Mouse (Mus musculus): ENCODE measurements around the gene Wwox.

Wwox gene

GRCm38 (mm10) chr8:114877234-114877633 lies 437.8 kb downstream of the Wwox start:
- no peak for DNase-seq

GRCm38 (mm10) chr8:114878449-114879276 lies 439.2 kb downstream of the Wwox start:
- peak; percentile 73 for DNase-seq

- no peak for DNase-seq
Measured at GRCm38 (mm10) chr8:114879277-114879568, 439.8 kb downstream of the Wwox start.

GRCm38 (mm10) chr8:114879678-114880077 lies 440.2 kb downstream of the Wwox start:
- peak; percentile 81 for DNase-seq

GRCm38 (mm10) chr8:114880475-114881135 lies 441.1 kb downstream of the Wwox start:
- no peak for DNase-seq

- peak; percentile 51 for DNase-seq
Measured at GRCm38 (mm10) chr8:114881891-114882401, 442.5 kb downstream of the Wwox start.

- no peak for DNase-seq
Measured at GRCm38 (mm10) chr8:114882504-114882903, 443.0 kb downstream of the Wwox start.

- DNase-seq: no peak
Measured at GRCm38 (mm10) chr8:114882936-114883606, 443.6 kb downstream of the Wwox start.

- peak; percentile 34 for DNase-seq
Measured at GRCm38 (mm10) chr8:114883967-114884366, 444.5 kb downstream of the Wwox start.

GRCm38 (mm10) chr8:114885026-114885592 lies 445.7 kb downstream of the Wwox start:
- DNase-seq: no peak

GRCm38 (mm10) chr8:114888388-114888787 lies 448.9 kb downstream of the Wwox start:
- no peak for DNase-seq

GRCm38 (mm10) chr8:114889578-114890374 lies 450.3 kb downstream of the Wwox start:
- DNase-seq: no peak

GRCm38 (mm10) chr8:114890478-114890877 lies 451.0 kb downstream of the Wwox start:
- no peak for DNase-seq

GRCm38 (mm10) chr8:114891252-114891651 lies 451.8 kb downstream of the Wwox start:
- no peak for DNase-seq

GRCm38 (mm10) chr8:114897432-114897831 lies 458.0 kb downstream of the Wwox start:
- no peak for DNase-seq

GRCm38 (mm10) chr8:114899157-114899556 lies 459.7 kb downstream of the Wwox start:
- no peak for DNase-seq

- no peak for DNase-seq
Measured at GRCm38 (mm10) chr8:114902584-114902983, 463.1 kb downstream of the Wwox start.

- DNase-seq: no peak
Measured at GRCm38 (mm10) chr8:114908086-114908485, 468.6 kb downstream of the Wwox start.

- DNase-seq: no peak
Measured at GRCm38 (mm10) chr8:114908589-114908988, 469.1 kb downstream of the Wwox start.

- DNase-seq: no peak
Measured at GRCm38 (mm10) chr8:114909146-114909545, 469.7 kb downstream of the Wwox start.

GRCm38 (mm10) chr8:114911031-114911580 lies 471.7 kb downstream of the Wwox start:
- DNase-seq: no peak

- no peak for DNase-seq
Measured at GRCm38 (mm10) chr8:114923629-114924028, 484.2 kb downstream of the Wwox start.
